Mouse (Mus musculus) intestine, postnatal 0 days (tissue): ENCODE results near the gene Hcrtr1. TPM values are rescaled to one million over a fixed set of nuclear protein-coding genes. Genes with fewer than 3 reads are reported as not detected.

ENCODE experiments used
- ATAC-seq: fragments of 200-750 bp; cut with Nextera tagmentation; 2 replicates; pipeline ENCODE4 v1.8.0; 2017; ENCODE audit warnings: mild to moderate bottlenecking, moderate TSS enrichment, moderate library complexity
- H3K27ac ChIP-seq: fragments of 300-500 bp; sonication (generic); 2 replicates; pipeline ENCODE4 v1.5.1; 2014; ENCODE audit warnings: mild to moderate bottlenecking, low read depth, low read length, moderate library complexity
- H3K27me3 ChIP-seq: fragments of 300-500 bp; sonication (generic); replicated peaks from 2 replicates; pipeline ENCODE4 v1.6.1; 2014; ENCODE audit warnings: low read length, mixed read lengths; ENCODE audit not compliant: control insufficient read depth, insufficient read depth
- H3K36me3 ChIP-seq: fragments of 300-500 bp; sonication (generic); 2 replicates; pipeline ENCODE4 v1.6.1; 2014; ENCODE audit warnings: mild to moderate bottlenecking, moderate library complexity; ENCODE audit not compliant: control insufficient read depth, insufficient read depth
- H3K4me1 ChIP-seq: fragments of 300-500 bp; sonication (generic); replicated peaks from 2 replicates; pipeline ENCODE4 v1.6.1; 2014; ENCODE audit warnings: antibody characterized with exemption, low read length, mixed read lengths; ENCODE audit not compliant: control insufficient read depth, insufficient read depth
- H3K4me2 ChIP-seq: fragments of 300-500 bp; sonication (generic); replicated peaks from 2 replicates; pipeline ENCODE4 v1.6.1; 2014; ENCODE audit warnings: low read depth, mild to moderate bottlenecking, moderate library complexity
- H3K4me3 ChIP-seq: fragments of 300-500 bp; sonication (generic); 2 replicates; pipeline ENCODE4 v1.5.1; 2014; ENCODE audit warnings: low read depth, low read length
- H3K9ac ChIP-seq: fragments of 300-500 bp; sonication (generic); 2 replicates; pipeline ENCODE4 v1.6.1; 2014; ENCODE audit warnings: mild to moderate bottlenecking, low read depth, low read length
- H3K9me3 ChIP-seq: fragments of 300-500 bp; sonication (generic); 2 replicates; pipeline ENCODE4 v1.6.1; 2016; ENCODE audit warnings: mixed run types; ENCODE audit not compliant: control insufficient read depth
- CTCF ChIP-seq: sonication (generic); IDR thresholded peaks from 2 replicates; pipeline ENCODE4 v1.5.1; 2016; ENCODE audit warnings: low read depth, mild to moderate bottlenecking, control low read depth, antibody characterized with exemption, moderate library complexity
- WGBS: fragments of 180-500 bp; shearing (Covaris S2); extraction: QIAGEN DNeasy Blood & Tissue Kit; methylation state at CpG from one replicate; pipeline ENCODE4 v1.1.7; 2014; 5-methylcytosine and 5-hydroxymethylcytosine counted together
- polyA plus RNA-seq: library from polyadenylated mRNA; unstranded; fragments of >200 nt; fragmentation: Nextera tagmentation; extraction: Ambion mirVana; gene quantifications from 2 replicates; pipeline ENCODE4 v1.2.1, GENCODE M21; 2015

Hcrtr1 gene
- polyA plus RNA-seq, 1 experiment from 2014 or later = 0.91 TPM

- H3K27me3 ChIP-seq = no peaks in the 10 kb centered on the region
- peaks cover 28% of the 10 kb centered on the region for H3K4me1 ChIP-seq
- TF ChIP-seq CTCF = no peak
- H3K36me3 ChIP-seq = peaks cover 44% of the 10 kb centered on the region; the same call in 1 of the 2 replicates
- H3K9me3 ChIP-seq = no peaks in the 10 kb centered on the region
- H3K27ac ChIP-seq = no peak overlapping the region
- no peak overlapping the region for H3K4me2 ChIP-seq
- no peak overlapping the region for H3K9ac ChIP-seq
- 70% methylated on average over 16 of the region's 16 CpGs for WGBS
- H3K4me3 ChIP-seq = no peak overlapping the region
- ATAC-seq = no peak
These were observed 30.3 kb upstream of the Hcrtr1 start for GRCm38 (mm10) chr4:130169411-130169971.

GRCm38 (mm10) chr4:130168280-130169183, 29.4 kb upstream of the Hcrtr1 start:
- 30% methylated on average over 16 of the region's 16 CpGs for WGBS
- peak; percentile 70 for TF ChIP-seq CTCF
- Histone ChIP-seq H3K36me3 (peaks cover 50% of the 10 kb centered on the region; the same call in 1 of the 2 replicates), H3K9ac (no peak overlapping the region; the same call in 1 of the 2 replicates), H3K27me3 (no peaks in the 10 kb centered on the region), H3K9me3 (no peaks in the 10 kb centered on the region), H3K27ac (peak overlapping the region; percentile 54), H3K4me1 (peaks cover 31% of the 10 kb centered on the region), H3K4me3 (no peak overlapping the region), H3K4me2 (peak overlapping the region; percentile 50)
- peak; percentile 60 for ATAC-seq

- H3K36me3 ChIP-seq = peaks cover 50% of the 10 kb centered on the region; the same call in 1 of the 2 replicates
- no peaks in the 10 kb centered on the region for H3K27me3 ChIP-seq
- H3K9me3 ChIP-seq = no peaks in the 10 kb centered on the region
- no peak overlapping the region; the same call in 1 of the 2 replicates for H3K9ac ChIP-seq
- TF ChIP-seq CTCF = no peak
- WGBS = 35% methylated on average over 9 of the region's 9 CpGs
- H3K27ac ChIP-seq = peak overlapping the region; percentile 54; the same call in 1 of the 2 replicates
- H3K4me1 ChIP-seq = peaks cover 34% of the 10 kb centered on the region
- H3K4me2 ChIP-seq = peak overlapping the region; percentile 50
- no peak overlapping the region for H3K4me3 ChIP-seq
- ATAC-seq = peak; percentile 15; the same call in 1 of the 2 replicates
These were observed 28.7 kb upstream of the Hcrtr1 start for GRCm38 (mm10) chr4:130167814-130168213.

DNA sequence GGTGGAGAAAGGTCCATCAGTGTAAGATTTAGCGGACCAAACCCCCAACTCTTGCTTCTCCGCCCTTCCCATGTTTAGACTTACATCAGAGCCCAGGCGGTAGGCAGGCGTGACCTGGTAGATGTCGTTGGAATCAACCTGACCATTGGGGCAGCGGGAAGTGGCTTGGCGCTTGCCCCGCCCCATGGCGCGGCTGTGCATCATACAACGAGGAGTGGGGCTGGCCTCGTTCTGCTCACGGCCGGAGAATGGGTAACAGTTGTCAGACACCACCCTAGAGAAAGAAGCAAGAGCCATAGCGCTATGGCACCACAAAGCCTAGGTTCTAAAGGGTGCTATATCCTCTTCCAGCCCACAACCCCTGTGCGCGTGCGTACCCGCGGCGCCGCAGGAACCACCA, 28.2 kb upstream of the Hcrtr1 start:
- H3K9ac ChIP-seq = no peak overlapping the region
- H3K4me3 ChIP-seq = no peak overlapping the region
- WGBS = 63% methylated on average over 22 of the region's 22 CpGs
- H3K4me2 ChIP-seq = peak overlapping the region; percentile 17; the same call in 1 of the 2 replicates
- no peak for TF ChIP-seq CTCF
- no peaks in the 10 kb centered on the region for H3K9me3 ChIP-seq
- peaks cover 34% of the 10 kb centered on the region for H3K4me1 ChIP-seq
- H3K27me3 ChIP-seq = no peaks in the 10 kb centered on the region
- no peak overlapping the region for H3K27ac ChIP-seq
- peaks cover 50% of the 10 kb centered on the region; the same call in 1 of the 2 replicates for H3K36me3 ChIP-seq
- ATAC-seq = no peak

- no peak overlapping the region for H3K9ac ChIP-seq
- no peaks in the 10 kb centered on the region for H3K9me3 ChIP-seq
- H3K27ac ChIP-seq = no peak overlapping the region
- peaks cover 46% of the 10 kb centered on the region; the same call in 1 of the 2 replicates for H3K36me3 ChIP-seq
- ATAC-seq = no peak
- no peak for TF ChIP-seq CTCF
- peaks cover 31% of the 10 kb centered on the region for H3K4me1 ChIP-seq
- no peak overlapping the region for H3K4me3 ChIP-seq
- 74% methylated on average over 8 of the region's 8 CpGs for WGBS
- H3K27me3 ChIP-seq = no peaks in the 10 kb centered on the region
- H3K4me2 ChIP-seq = no peak overlapping the region
These were observed 27.4 kb upstream of the Hcrtr1 start for GRCm38 (mm10) chr4:130166592-130166991.

DNA sequence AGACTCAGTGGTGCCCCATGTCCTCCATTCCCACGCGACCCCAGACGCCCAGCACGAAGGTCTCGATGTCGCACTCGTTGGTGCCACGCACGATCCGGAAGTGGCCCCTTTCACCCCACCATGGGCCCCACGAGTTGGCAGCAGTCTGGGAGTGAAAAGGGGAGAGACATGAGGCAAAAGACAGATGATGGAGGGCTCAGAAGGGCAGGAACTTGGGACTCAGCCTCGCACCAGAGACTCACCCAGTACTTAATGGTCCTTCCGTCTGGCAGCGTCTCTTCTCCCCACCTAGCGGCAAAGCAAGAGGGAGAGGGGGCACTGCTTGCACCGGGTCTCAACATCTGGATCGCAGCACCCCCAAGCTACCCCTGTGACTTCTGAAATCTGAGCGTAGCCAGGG, 26.9 kb upstream of the Hcrtr1 start:
- no peak for TF ChIP-seq CTCF
- H3K4me2 ChIP-seq = no peak overlapping the region
- peaks cover 41% of the 10 kb centered on the region; the same call in 1 of the 2 replicates for H3K36me3 ChIP-seq
- H3K9me3 ChIP-seq = no peaks in the 10 kb centered on the region
- no peak overlapping the region for H3K4me3 ChIP-seq
- WGBS = 86% methylated on average over 18 of the region's 18 CpGs
- no peak overlapping the region for H3K9ac ChIP-seq
- no peaks in the 10 kb centered on the region for H3K27me3 ChIP-seq
- no peak overlapping the region for H3K27ac ChIP-seq
- peaks cover 31% of the 10 kb centered on the region for H3K4me1 ChIP-seq
- ATAC-seq = no peak
